Mouse (Mus musculus) embryonic facial prominence, embryonic 11.5 days (tissue): Measurements from ENCODE around the gene Xrcc1. TPM values are rescaled to one million over a fixed set of nuclear protein-coding genes. Genes with fewer than 3 reads are reported as not detected.
A peak's percentile ranks its signal among the peaks of the same experiment; 100 is the strongest.

Experiments used
- ATAC-seq: fragments of 200-750 bp; cut with Nextera tagmentation; replicated peaks from 2 replicates; pipeline ENCODE4 v1.8.0; 2017; ENCODE audit warnings: low read depth; ENCODE audit not compliant: insufficient number of reproducible peaks, low FRiP score, low TSS enrichment
- DNase-seq: peaks from one replicate; pipeline ENCODE4 v3.0.0-alpha.2; 2015; ENCODE audit warnings: low spot score
- H3K27ac ChIP-seq: fragments of 300-500 bp; sonication (generic); replicated peaks from 2 replicates; pipeline ENCODE4 v1.5.1; 2014; ENCODE audit warnings: mild to moderate bottlenecking, low read depth, low read length, control low read depth
- H3K27me3 ChIP-seq: fragments of 300-500 bp; sonication (generic); 2 replicates; pipeline ENCODE4 v1.6.1; 2014; ENCODE audit warnings: mild to moderate bottlenecking, low read length, moderate library complexity, mixed read lengths; ENCODE audit not compliant: control insufficient read depth, insufficient read depth
- H3K36me3 ChIP-seq: fragments of 300-500 bp; sonication (generic); replicated peaks from 2 replicates; pipeline ENCODE4 v1.6.1; 2014; ENCODE audit warnings: low read depth, mild to moderate bottlenecking, low read length, moderate library complexity, mixed read lengths; ENCODE audit not compliant: control insufficient read depth, insufficient read depth
- H3K4me1 ChIP-seq: fragments of 300-500 bp; sonication (generic); 2 replicates; pipeline ENCODE4 v1.6.1; 2014; ENCODE audit warnings: low read length, mixed read lengths; ENCODE audit not compliant: control insufficient read depth, insufficient read depth
- H3K4me2 ChIP-seq: fragments of 300-500 bp; sonication (generic); 2 replicates; pipeline ENCODE4 v1.6.1; 2014; ENCODE audit warnings: low read depth, mild to moderate bottlenecking, control low read depth, low read length, moderate library complexity
- H3K4me3 ChIP-seq: fragments of 300-500 bp; sonication (generic); 2 replicates; pipeline ENCODE4 v1.5.1; 2014; ENCODE audit warnings: low read depth, low read length, control low read depth
- H3K9ac ChIP-seq: fragments of 300-500 bp; sonication (generic); replicated peaks from 2 replicates; pipeline ENCODE4 v1.6.1; 2014; ENCODE audit warnings: mild to moderate bottlenecking, control low read depth, low read length
- H3K9me3 ChIP-seq: fragments of 300-500 bp; sonication (generic); replicated peaks from 2 replicates; pipeline ENCODE4 v1.6.1; 2016; ENCODE audit warnings: mild to moderate bottlenecking, low read length, inconsistent platforms, mixed read lengths; ENCODE audit not compliant: control insufficient read depth
- WGBS: fragments of 180-500 bp; shearing (Covaris S2); extraction: QIAGEN DNeasy Blood & Tissue Kit; methylation state at CpG from one replicate; pipeline ENCODE4 v1.1.7; 2014; 5-methylcytosine and 5-hydroxymethylcytosine counted together
- polyA plus RNA-seq: library from polyadenylated mRNA; unstranded; fragments of >200 nt; fragmentation: Nextera tagmentation; extraction: Ambion mirVana; gene quantifications from 2 replicates; pipeline ENCODE4 v1.2.1, GENCODE M21; 2014

The Xrcc1 gene
- polyA plus RNA-seq, 1 experiment from 2014 or later, result 99.0 TPM

- DNase-seq, result no peak
- Histone ChIP-seq H3K27me3 (peaks cover 25% of the 10 kb centered on the region), H3K27ac (no peak overlapping the region), H3K4me1 (no peaks in the 10 kb centered on the region), H3K9ac (no peak overlapping the region), H3K36me3 (no peaks in the 10 kb centered on the region), H3K4me3 (no peak overlapping the region), H3K9me3 (no peaks in the 10 kb centered on the region), H3K4me2 (no peak overlapping the region)
- WGBS, result 89% methylated on average over 13 of the region's 13 CpGs
- no peak for ATAC-seq
Measured at GRCm38 (mm10) chr7:24588336-24588735, 42.2 kb downstream of the Xrcc1 start.

GRCm38 (mm10) chr7:24591735-24592134 is 45.6 kb downstream of the Xrcc1 start:
- Histone ChIP-seq H3K9ac (no peak overlapping the region), H3K4me1 (no peaks in the 10 kb centered on the region), H3K9me3 (no peaks in the 10 kb centered on the region), H3K36me3 (no peaks in the 10 kb centered on the region), H3K4me2 (no peak overlapping the region), H3K4me3 (no peak overlapping the region), H3K27me3 (peaks cover 5% of the 10 kb centered on the region), H3K27ac (no peak overlapping the region)
- 66% methylated on average over 5 of the region's 5 CpGs for WGBS
- DNase-seq (no peak), ATAC-seq (no peak)

- ATAC-seq, result no peak
- 61% methylated on average over 4 of the region's 4 CpGs for WGBS
Measured at GRCm38 (mm10) chr7:24592163-24592562, 46.1 kb downstream of the Xrcc1 start.

GRCm38 (mm10) chr7:24592781-24593180 is 46.7 kb downstream of the Xrcc1 start:
- H3K36me3 ChIP-seq, result no peaks in the 10 kb centered on the region
- ATAC-seq (no peak), DNase-seq (no peak)
- H3K27me3 ChIP-seq, result 0 out of 2 replicates have a peak, but pooled peaks cover 2% of the 10 kb centered on the region
- H3K9ac ChIP-seq, result no peak overlapping the region
- H3K4me1 ChIP-seq, result no peaks in the 10 kb centered on the region
- 80% methylated on average over 6 of the region's 6 CpGs for WGBS
- H3K9me3 ChIP-seq, result no peaks in the 10 kb centered on the region
- H3K4me2 ChIP-seq, result no peak overlapping the region
- H3K4me3 ChIP-seq, result no peak overlapping the region
- H3K27ac ChIP-seq, result no peak overlapping the region

More at GRCm38 (mm10) chr7:24592163-24592562, 46.1 kb downstream of the Xrcc1 start:
- Histone ChIP-seq H3K27me3 (0 out of 2 replicates have a peak, but pooled peaks cover 2% of the 10 kb centered on the region), H3K9ac (no peak overlapping the region), H3K27ac (no peak overlapping the region), H3K4me1 (no peaks in the 10 kb centered on the region), H3K9me3 (no peaks in the 10 kb centered on the region), H3K4me2 (no peak overlapping the region), H3K36me3 (no peaks in the 10 kb centered on the region), H3K4me3 (no peak overlapping the region)
- no peak for DNase-seq

- peak; percentile 82 for DNase-seq
- no peak overlapping the region for H3K27ac ChIP-seq
- peak overlapping the region; percentile 74 for H3K9ac ChIP-seq
Measured at GRCm38 (mm10) chr7:24593621-24594308, 47.7 kb downstream of the Xrcc1 start.

GRCm38 (mm10) chr7:24594309-24594803 is 48.3 kb downstream of the Xrcc1 start:
- DNase-seq, result peak; percentile 36

More at GRCm38 (mm10) chr7:24593621-24594308, 47.7 kb downstream of the Xrcc1 start:
- ATAC-seq, result peak; percentile 92
- no peaks in the 10 kb centered on the region for H3K4me1 ChIP-seq
- no peaks in the 10 kb centered on the region for H3K9me3 ChIP-seq
- H3K4me3 ChIP-seq, result peak overlapping the region; percentile 66
- no peaks in the 10 kb centered on the region for H3K36me3 ChIP-seq
- 0 out of 2 replicates have a peak, but pooled peaks cover 2% of the 10 kb centered on the region for H3K27me3 ChIP-seq
- 2% methylated on average over 39 of the region's 39 CpGs for WGBS
- H3K4me2 ChIP-seq, result peak overlapping the region; percentile 76

GRCm38 (mm10) chr7:24595464-24595863 is 49.4 kb downstream of the Xrcc1 start:
- no peak overlapping the region for H3K4me3 ChIP-seq

More at GRCm38 (mm10) chr7:24594309-24594803, 48.3 kb downstream of the Xrcc1 start:
- peak; percentile 46 for ATAC-seq
- Histone ChIP-seq H3K27ac (no peak overlapping the region), H3K4me2 (peak overlapping the region; percentile 76), H3K4me1 (no peaks in the 10 kb centered on the region), H3K4me3 (peak overlapping the region; percentile 66), H3K9ac (peak overlapping the region; percentile 74), H3K36me3 (no peaks in the 10 kb centered on the region), H3K9me3 (no peaks in the 10 kb centered on the region), H3K27me3 (0 out of 2 replicates have a peak, but pooled peaks cover 2% of the 10 kb centered on the region)
- 1% methylated on average over 13 of the region's 13 CpGs for WGBS

GRCm38 (mm10) chr7:24598121-24598520 is 52.0 kb downstream of the Xrcc1 start:
- ATAC-seq, result no peak
- H3K27ac ChIP-seq, result no peak overlapping the region
- no peak for DNase-seq
- H3K4me2 ChIP-seq, result no peak overlapping the region
- H3K27me3 ChIP-seq, result 0 out of 2 replicates have a peak, but pooled peaks cover 2% of the 10 kb centered on the region
- 78% methylated on average over 4 of the region's 4 CpGs for WGBS
- H3K9me3 ChIP-seq, result no peaks in the 10 kb centered on the region
- H3K36me3 ChIP-seq, result no peaks in the 10 kb centered on the region
- no peak overlapping the region for H3K4me3 ChIP-seq
- no peak overlapping the region for H3K9ac ChIP-seq
- no peaks in the 10 kb centered on the region for H3K4me1 ChIP-seq

More at GRCm38 (mm10) chr7:24595464-24595863, 49.4 kb downstream of the Xrcc1 start:
- H3K27me3 ChIP-seq, result 0 out of 2 replicates have a peak, but pooled peaks cover 2% of the 10 kb centered on the region
- H3K4me1 ChIP-seq, result no peaks in the 10 kb centered on the region
- H3K4me2 ChIP-seq, result no peak overlapping the region
- ATAC-seq (no peak), DNase-seq (no peak)
- H3K9me3 ChIP-seq, result no peaks in the 10 kb centered on the region
- no peak overlapping the region for H3K9ac ChIP-seq
- H3K36me3 ChIP-seq, result no peaks in the 10 kb centered on the region
- WGBS, result 64% methylated on average over 2 of the region's 2 CpGs
- no peak overlapping the region for H3K27ac ChIP-seq
